Mouse (Mus musculus) C2C12 (cell line): ENCODE results near the gene Ppp2r3c. TPM values are rescaled to one million over a fixed set of nuclear protein-coding genes. Genes with fewer than 3 reads are reported as not detected.
A peak's percentile ranks its signal among the peaks of the same experiment; 100 is the strongest.
"Not testable (repeated sequence)": the region's sequence is repeated elsewhere in the genome, so short reads cannot be mapped to it uniquely, and the experiment has no call there.

Experiments used
- H3K27me3 ChIP-seq: one replicate; pipeline ENCODE4 v1.6.1; 2011; ENCODE audit not compliant: control insufficient read depth, insufficient read depth, insufficient read length
- H3K36me3 ChIP-seq: one replicate; pipeline ENCODE4 v1.6.1; 2011; ENCODE audit not compliant: control insufficient read depth, insufficient read depth
- H3K4me3 ChIP-seq: one replicate; pipeline ENCODE4 v1.5.1; 2011; ENCODE audit warnings: mild to moderate bottlenecking, control low read depth; ENCODE audit not compliant: poor library complexity, insufficient read depth, severe bottlenecking
- H3K79me2 ChIP-seq: one replicate; pipeline ENCODE4 v1.6.1; 2011; ENCODE audit not compliant: control insufficient read depth, insufficient read depth
- H3K79me3 ChIP-seq: one replicate; pipeline ENCODE4 v1.6.1; 2011; ENCODE audit warnings: low read depth, control low read depth
- H3ac ChIP-seq: one replicate; pipeline ENCODE3; 2011; ENCODE audit warnings: low read depth; ENCODE audit not compliant: control insufficient read depth, insufficient read length
- CEBPB ChIP-seq: IDR thresholded peaks from one replicate; pipeline ENCODE4 v1.6.1; 2011; ENCODE audit warnings: low read depth, mild to moderate bottlenecking, control low read depth, moderate library complexity
- CTCF ChIP-seq: IDR thresholded peaks from one replicate; pipeline ENCODE4 v1.5.1; 2011; ENCODE audit not compliant: control insufficient read depth, insufficient read depth, insufficient read length
- FOSL1 ChIP-seq: IDR thresholded peaks from one replicate; pipeline ENCODE4 v1.8.0; 2011; ENCODE audit warnings: mild to moderate bottlenecking, low read length; ENCODE audit not compliant: poor library complexity, insufficient read depth, severe bottlenecking
- MAX ChIP-seq: IDR thresholded peaks from one replicate; pipeline ENCODE4 v1.6.1; 2011; ENCODE audit warnings: mild to moderate bottlenecking, control low read depth
- MYOD1 ChIP-seq: IDR thresholded peaks from one replicate; pipeline ENCODE4 v1.6.1; 2011; ENCODE audit warnings: low read depth; ENCODE audit not compliant: control insufficient read depth, insufficient read length
- MYOG ChIP-seq: IDR thresholded peaks from one replicate; pipeline ENCODE4 v1.6.1; 2011; ENCODE audit not compliant: control insufficient read depth, insufficient read length; ENCODE audit errors: extremely low read depth
- USF1 ChIP-seq: IDR thresholded peaks from one replicate; pipeline ENCODE4 v1.6.1; 2011; ENCODE audit warnings: low read depth, mild to moderate bottlenecking, control low read depth, moderate library complexity
- long read RNA-seq, 2 experiments: library from polyadenylated mRNA; unstranded; transcript quantifications; one replicate each; pipeline ENCODE4 v2.0.0; 2019 to 2020
- polyA plus RNA-seq: library from polyadenylated mRNA; unstranded; fragments of >200 nt; fragmentation: generic; extraction: Trizol; gene quantifications from one replicate; pipeline ENCODE4 v1.2.1, GENCODE M21; 2012; ENCODE audit warnings: missing spikeins

The Ppp2r3c gene
- 3.8 TPM for polyA plus RNA-seq
- long read RNA-seq, experiment 1, full-length matches to known transcripts, result 8 of 36 reads
- long read RNA-seq, experiment 1, partial matches to known transcripts, result 25 of 36 reads
- long read RNA-seq, experiment 1, other reads (novel, unspliced or antisense), result 3 of 36 reads
- long read RNA-seq, experiment 2, full-length matches to known transcripts, result 28 of 97 reads
- long read RNA-seq, experiment 2, partial matches to known transcripts, result 62 of 97 reads
- long read RNA-seq, experiment 2, other reads (novel, unspliced or antisense), result 7 of 97 reads

GRCm38 (mm10) chr12:55302485-55303441 lies at the start of gene Ppp2r3c:
Ppp2r3c (minus strand) TSS chr12:55302998.
- TF ChIP-seq CEBPB (no peak), MYOD1 (peak; percentile 27), MAX (peak; percentile 52)
- Histone ChIP-seq H3K27me3 (no peaks in the 10 kb centered on the region), H3K4me3 (peak within 1 kb of the TSS; percentile 46), H3K36me3 (peaks cover 24% of the 10 kb centered on the region), H3K79me3 (peaks cover 15% of the 10 kb centered on the region), H3ac (peak within 1 kb of the TSS; percentile 73), H3K79me2 (peaks cover 39% of the 10 kb centered on the region)

- Histone ChIP-seq H3K27me3 (no peaks in the 10 kb centered on the region), H3K79me3 (no peaks in the 10 kb centered on the region), H3K36me3 (no peaks in the 10 kb centered on the region), H3K79me2 (no peaks in the 10 kb centered on the region), H3ac (no peak overlapping the region), H3K4me3 (no peak overlapping the region)
- TF ChIP-seq CTCF (no peak), FOSL1 (no peak), MAX (no peak), USF1 (no peak), MYOD1 (no peak), CEBPB (no peak), MYOG (no peak)
These were observed 41.8 kb upstream of the Ppp2r3c start for GRCm38 (mm10) chr12:55344583-55344982.

GRCm38 (mm10) chr12:55343998-55344397 lies 41.2 kb upstream of the Ppp2r3c start:
- H3K36me3 ChIP-seq, result no peaks in the 10 kb centered on the region
- H3K79me2 ChIP-seq, result no peaks in the 10 kb centered on the region
- H3K4me3 ChIP-seq, result no peak overlapping the region
- no peaks in the 10 kb centered on the region for H3K27me3 ChIP-seq
- no peaks in the 10 kb centered on the region for H3K79me3 ChIP-seq
- no peak overlapping the region for H3ac ChIP-seq
- TF ChIP-seq CEBPB (no peak), MYOG (no peak), CTCF (no peak), MYOD1 (no peak), MAX (no peak), USF1 (no peak), FOSL1 (no peak)

- H3K79me3 ChIP-seq, H3K79me2 ChIP-seq, H3ac ChIP-seq, H3K4me3 ChIP-seq, H3K36me3 ChIP-seq, H3K27me3 ChIP-seq: not testable (repeated sequence)
These were observed 40.2 kb upstream of the Ppp2r3c start for GRCm38 (mm10) chr12:55343045-55343444.

- not testable (repeated sequence) for H3ac ChIP-seq, H3K36me3 ChIP-seq, H3K4me3 ChIP-seq, H3K27me3 ChIP-seq, H3K79me3 ChIP-seq, H3K79me2 ChIP-seq
These were observed 35.7 kb upstream of the Ppp2r3c start for GRCm38 (mm10) chr12:55338490-55338889.

- H3K4me3 ChIP-seq, result no peak overlapping the region
- H3ac ChIP-seq, result no peak overlapping the region
- peaks cover 8% of the 10 kb centered on the region for H3K36me3 ChIP-seq
- no peaks in the 10 kb centered on the region for H3K27me3 ChIP-seq
- no peak for TF ChIP-seq CEBPB
- no peak for TF ChIP-seq MYOG
- no peak for TF ChIP-seq MAX
- TF ChIP-seq FOSL1, result no peak
- no peak for TF ChIP-seq CTCF
- TF ChIP-seq MYOD1, result no peak
- no peak for TF ChIP-seq USF1
- H3K79me3 ChIP-seq, result no peaks in the 10 kb centered on the region
- H3K79me2 ChIP-seq, result no peaks in the 10 kb centered on the region
These were observed 30.9 kb upstream of the Ppp2r3c start for GRCm38 (mm10) chr12:55333662-55334061.
